Mouse (Mus musculus): ENCODE data around the gene Slc27a4. TPM values are rescaled to one million over a fixed set of nuclear protein-coding genes. Genes with fewer than 3 reads are reported as not detected.
"Not testable (repeated sequence)": the region's sequence is repeated elsewhere in the genome, so short reads cannot be mapped to it uniquely, and the experiment has no call there.

Gene Slc27a4
- total and polyA plus RNA-seq, 2 experiments from 2014 or later = 8.4 to 28.2 TPM

GRCm38 (mm10) chr2:29770162-29770561, 32.3 kb upstream of the Slc27a4 start:
- DNase-seq (ENCODE audit: low spot score) (no peak), ATAC-seq (ENCODE audit: insufficient read depth, low read depth) (no peak)
- TF ChIP-seq CTCF (IDR thresholded peaks at IDR 0.05; ENCODE audit: low read depth) (no peak), EP300 (IDR thresholded peaks at IDR 0.05; ENCODE audit: low read depth) (no peak)
- Histone ChIP-seq H3K9me3 (replicated peaks; ENCODE audit: control insufficient read depth, low read length) (no peaks in the 10 kb centered on the region), H3K27ac (ENCODE audit: low read depth) (no peak overlapping the region), H3K9ac (replicated peaks; ENCODE audit: low read depth, low read length) (no peak overlapping the region), H3K4me2 (ENCODE audit: low read depth, low read length) (no peak overlapping the region), H3K4me3 (ENCODE audit: low read depth, low read length) (no peak overlapping the region), H3K27me3 (ENCODE audit: control insufficient read depth, insufficient read depth, low read length) (no peaks in the 10 kb centered on the region), H3K4me1 (ENCODE audit: control insufficient read depth, insufficient read depth) (no peaks in the 10 kb centered on the region), H3K36me3 (replicated peaks; ENCODE audit: control insufficient read depth, insufficient read depth, low read length) (no peaks in the 10 kb centered on the region)

- no peak overlapping the region for H3K9ac ChIP-seq (replicated peaks; ENCODE audit: low read depth, low read length)
- TF ChIP-seq CTCF (IDR thresholded peaks at IDR 0.05; ENCODE audit: low read depth) = no peak
- no peak for TF ChIP-seq EP300 (IDR thresholded peaks at IDR 0.05; ENCODE audit: low read depth)
- ATAC-seq (ENCODE audit: insufficient read depth, low read depth) = no peak
- no peak for DNase-seq (ENCODE audit: low spot score)
- no peaks in the 10 kb centered on the region for H3K4me1 ChIP-seq (ENCODE audit: control insufficient read depth, insufficient read depth)
- WGBS = 49% methylated on average over 8 of the region's 8 CpGs
- no peak overlapping the region for H3K27ac ChIP-seq (ENCODE audit: low read depth)
- H3K9me3 ChIP-seq (replicated peaks; ENCODE audit: control insufficient read depth, low read length) = no peaks in the 10 kb centered on the region
- no peak overlapping the region for H3K4me2 ChIP-seq (ENCODE audit: low read depth, low read length)
- no peaks in the 10 kb centered on the region for H3K27me3 ChIP-seq (ENCODE audit: control insufficient read depth, insufficient read depth, low read length)
- H3K4me3 ChIP-seq (ENCODE audit: low read depth, low read length) = no peak overlapping the region
- H3K36me3 ChIP-seq (replicated peaks; ENCODE audit: control insufficient read depth, insufficient read depth, low read length) = peaks cover 4% of the 10 kb centered on the region
Observed at GRCm38 (mm10) chr2:29771611-29772461, 30.6 kb upstream of the Slc27a4 start.

- 50% methylated on average over 4 of the region's 4 CpGs for WGBS
- TF ChIP-seq CTCF (IDR thresholded peaks at IDR 0.05; ENCODE audit: low read depth) (no peak), EP300 (IDR thresholded peaks at IDR 0.05; ENCODE audit: low read depth) (no peak)
Observed at GRCm38 (mm10) chr2:29773323-29773722, 29.1 kb upstream of the Slc27a4 start.

GRCm38 (mm10) chr2:29781256-29781655, 21.2 kb upstream of the Slc27a4 start:
- not testable (repeated sequence) for ATAC-seq (ENCODE audit: insufficient read depth, low read depth); H3K4me1 ChIP-seq (ENCODE audit: control insufficient read depth, insufficient read depth); DNase-seq (ENCODE audit: low spot score)

More at GRCm38 (mm10) chr2:29773323-29773722, 29.1 kb upstream of the Slc27a4 start:
- Histone ChIP-seq H3K27me3 (ENCODE audit: control insufficient read depth, insufficient read depth, low read length) (no peaks in the 10 kb centered on the region), H3K36me3 (replicated peaks; ENCODE audit: control insufficient read depth, insufficient read depth, low read length) (peaks cover 19% of the 10 kb centered on the region), H3K9me3 (replicated peaks; ENCODE audit: control insufficient read depth, low read length) (no peaks in the 10 kb centered on the region), H3K4me3 (ENCODE audit: low read depth, low read length) (no peak overlapping the region), H3K4me1 (ENCODE audit: control insufficient read depth, insufficient read depth) (no peaks in the 10 kb centered on the region), H3K27ac (ENCODE audit: low read depth) (no peak overlapping the region), H3K4me2 (ENCODE audit: low read depth, low read length) (no peak overlapping the region), H3K9ac (replicated peaks; ENCODE audit: low read depth, low read length) (no peak overlapping the region)
- DNase-seq (ENCODE audit: low spot score) (no peak), ATAC-seq (ENCODE audit: insufficient read depth, low read depth) (no peak)

GRCm38 (mm10) chr2:29784290-29784689, 18.1 kb upstream of the Slc27a4 start:
- H3K9ac ChIP-seq (replicated peaks; ENCODE audit: low read depth, low read length) = no peak overlapping the region

More at GRCm38 (mm10) chr2:29781256-29781655, 21.2 kb upstream of the Slc27a4 start:
- H3K27me3 ChIP-seq (ENCODE audit: control insufficient read depth, insufficient read depth, low read length); H3K4me3 ChIP-seq (ENCODE audit: low read depth, low read length); H3K27ac ChIP-seq (ENCODE audit: low read depth); H3K9me3 ChIP-seq (replicated peaks; ENCODE audit: control insufficient read depth, low read length); H3K4me2 ChIP-seq (ENCODE audit: low read depth, low read length); H3K9ac ChIP-seq (replicated peaks; ENCODE audit: low read depth, low read length): not testable (repeated sequence)
- WGBS = 97% methylated on average over 2 of the region's 2 CpGs
- H3K36me3 ChIP-seq (replicated peaks; ENCODE audit: control insufficient read depth, insufficient read depth, low read length) = peaks cover 90% of the 10 kb centered on the region

More at GRCm38 (mm10) chr2:29784290-29784689, 18.1 kb upstream of the Slc27a4 start:
- Histone ChIP-seq H3K4me1 (ENCODE audit: control insufficient read depth, insufficient read depth) (peaks cover 9% of the 10 kb centered on the region; the same call in 1 of the 2 replicates), H3K27me3 (ENCODE audit: control insufficient read depth, insufficient read depth, low read length) (no peaks in the 10 kb centered on the region), H3K4me3 (ENCODE audit: low read depth, low read length) (no peak overlapping the region), H3K4me2 (ENCODE audit: low read depth, low read length) (no peak overlapping the region), H3K36me3 (replicated peaks; ENCODE audit: control insufficient read depth, insufficient read depth, low read length) (peaks cover 61% of the 10 kb centered on the region), H3K9me3 (replicated peaks; ENCODE audit: control insufficient read depth, low read length) (no peaks in the 10 kb centered on the region; the same call in 1 of the 2 replicates), H3K27ac (ENCODE audit: low read depth) (no peak overlapping the region)
- TF ChIP-seq EP300 (IDR thresholded peaks at IDR 0.05; ENCODE audit: low read depth) (no peak), CTCF (IDR thresholded peaks at IDR 0.05; ENCODE audit: low read depth) (no peak)
- DNase-seq (ENCODE audit: low spot score) (no peak), ATAC-seq (ENCODE audit: insufficient read depth, low read depth) (no peak)
- WGBS = 66% methylated on average over 4 of the region's 4 CpGs

Data from heart, postnatal 0 days (tissue).